Mouse (Mus musculus) midbrain, postnatal 0 days (tissue): ENCODE data around the gene Arl6ip4. TPM values are rescaled to one million over a fixed set of nuclear protein-coding genes. Genes with fewer than 3 reads are reported as not detected.

ENCODE experiments used
- ATAC-seq: fragments of 200-750 bp; cut with Nextera tagmentation; 2 replicates; pipeline ENCODE4 v1.8.0; 2017; ENCODE audit warnings: moderate number of reproducible peaks, mild to moderate bottlenecking, moderate TSS enrichment, moderate library complexity; ENCODE audit not compliant: low FRiP score
- DNase-seq: peaks from one replicate; pipeline ENCODE4 v3.0.0-alpha.2; 2015; ENCODE audit warnings: low spot score
- H3K27ac ChIP-seq: fragments of 300-500 bp; sonication (generic); 2 replicates; pipeline ENCODE4 v1.5.1; 2014; ENCODE audit warnings: low read depth, mild to moderate bottlenecking, low read length, mixed read lengths
- H3K27me3 ChIP-seq: fragments of 300-500 bp; sonication (generic); 2 replicates; pipeline ENCODE4 v1.6.1; 2014; ENCODE audit warnings: low read length, control low read depth, mixed read lengths; ENCODE audit not compliant: insufficient read depth
- H3K36me3 ChIP-seq: fragments of 300-500 bp; sonication (generic); 2 replicates; pipeline ENCODE4 v1.6.1; 2014; ENCODE audit warnings: low read length, control low read depth, mixed read lengths; ENCODE audit not compliant: insufficient read depth
- H3K4me1 ChIP-seq: fragments of 300-500 bp; sonication (generic); 2 replicates; pipeline ENCODE4 v1.6.1; 2014; ENCODE audit warnings: mild to moderate bottlenecking, control low read depth, antibody characterized with exemption, low read length, mixed read lengths; ENCODE audit not compliant: insufficient read depth
- H3K4me2 ChIP-seq: fragments of 300-500 bp; sonication (generic); 2 replicates; pipeline ENCODE4 v1.6.1; 2014; ENCODE audit warnings: low read depth, mild to moderate bottlenecking, low read length, mixed read lengths; ENCODE audit not compliant: poor library complexity, severe bottlenecking
- H3K4me3 ChIP-seq: fragments of 300-500 bp; sonication (generic); 2 replicates; pipeline ENCODE4 v1.5.1; 2014; ENCODE audit warnings: low read depth, mild to moderate bottlenecking, low read length, moderate library complexity
- H3K9ac ChIP-seq: fragments of 300-500 bp; sonication (generic); replicated peaks from 2 replicates; pipeline ENCODE4 v1.6.1; 2014; ENCODE audit warnings: mild to moderate bottlenecking, low read length, moderate library complexity, mixed read lengths; ENCODE audit not compliant: poor library complexity, severe bottlenecking
- H3K9me3 ChIP-seq: fragments of 300-500 bp; sonication (generic); 2 replicates; pipeline ENCODE4 v1.6.1; 2016; ENCODE audit warnings: low read length, control low read depth
- CTCF ChIP-seq: IDR thresholded peaks from 2 replicates; pipeline ENCODE4 v1.5.1; 2016; ENCODE audit warnings: antibody characterized with exemption, mild to moderate bottlenecking
- WGBS: fragments of 180-500 bp; shearing (Covaris S2); extraction: QIAGEN DNeasy Blood & Tissue Kit; methylation state at CpG from one replicate; pipeline ENCODE4 v1.1.7; 2014; 5-methylcytosine and 5-hydroxymethylcytosine counted together
- polyA plus RNA-seq: library from polyadenylated mRNA; unstranded; fragments of >200 nt; fragmentation: Nextera tagmentation; extraction: Ambion mirVana; gene quantifications from 2 replicates; pipeline ENCODE4 v1.2.1, GENCODE M21; 2015
- total RNA-seq: library from RNA; depleted of rRNA; stranded (reverse); fragments of >200 nt; gene quantifications from 2 replicates; pipeline ENCODE4 v1.2.3, GENCODE M21; 2014; rRNA removed

The Arl6ip4 gene
- total RNA-seq, result 40.8 and 47.3 TPM in 2 replicates
- 120 and 124 TPM in 2 replicates for polyA plus RNA-seq

- Histone ChIP-seq H3K4me3 (peak within 1 kb of the TSS; percentile 82), H3K9me3 (no peaks in the 10 kb centered on the region), H3K27ac (peak within 1 kb of the TSS; percentile 81), H3K4me2 (peak within 1 kb of the TSS; percentile 97), H3K27me3 (no peaks in the 10 kb centered on the region), H3K4me1 (peaks cover 16% of the 10 kb centered on the region), H3K9ac (peak within 1 kb of the TSS; percentile 90), H3K36me3 (peaks cover 43% of the 10 kb centered on the region)
- 2% methylated on average over 64 of the region's 64 CpGs for WGBS
- TF ChIP-seq CTCF, result no peak
- ATAC-seq (peak; percentile 28; the same call in 1 of the 2 replicates), DNase-seq (peak; percentile 82)
Observed at GRCm38 (mm10) chr5:124115990-124116845, at the start of gene Arl6ip4. TSS of gene Arl6ip4 (plus strand) at chr5:124116089.

DNA sequence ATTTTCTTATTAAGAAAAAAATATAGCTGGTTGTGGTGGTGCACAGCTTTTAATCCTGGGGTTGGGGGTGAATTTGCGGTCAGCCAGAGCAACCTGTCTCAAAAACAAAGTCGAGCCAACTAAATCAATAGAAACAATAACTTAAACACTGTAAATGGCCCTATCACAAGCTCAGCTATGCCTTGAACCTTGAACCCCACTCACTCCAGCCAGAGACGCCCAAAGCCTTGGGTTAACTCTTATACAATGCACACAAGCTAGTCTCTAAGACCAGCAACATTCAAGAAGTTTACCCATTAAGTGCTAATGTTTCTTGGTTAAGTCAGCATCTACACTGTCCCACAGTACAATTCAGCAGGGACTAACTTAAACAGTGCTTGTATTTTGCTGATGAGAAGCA is 46.2 kb upstream of the Arl6ip4 start:
- Histone ChIP-seq H3K27ac (no peak overlapping the region), H3K4me3 (no peak overlapping the region), H3K9ac (no peak overlapping the region), H3K4me1 (no peaks in the 10 kb centered on the region), H3K36me3 (peaks cover 16% of the 10 kb centered on the region; the same call in 1 of the 2 replicates), H3K4me2 (no peak overlapping the region), H3K9me3 (no peaks in the 10 kb centered on the region), H3K27me3 (no peaks in the 10 kb centered on the region)
- WGBS, result 80% methylated on average over 3 of the region's 3 CpGs
- ATAC-seq, result no peak
- DNase-seq, result no peak
- no peak for TF ChIP-seq CTCF

- no peak for TF ChIP-seq CTCF
- WGBS, result 46% methylated on average over 9 of the region's 9 CpGs
- Histone ChIP-seq H3K9me3 (no peaks in the 10 kb centered on the region), H3K4me2 (no peak overlapping the region), H3K9ac (no peak overlapping the region), H3K27ac (no peak overlapping the region), H3K27me3 (no peaks in the 10 kb centered on the region), H3K4me1 (no peaks in the 10 kb centered on the region), H3K36me3 (peaks cover 21% of the 10 kb centered on the region), H3K4me3 (no peak overlapping the region)
- no peak for ATAC-seq
- peak; percentile 48 for DNase-seq
Observed at GRCm38 (mm10) chr5:124073682-124074081, 42.2 kb upstream of the Arl6ip4 start.

- H3K36me3 ChIP-seq, result peaks cover 26% of the 10 kb centered on the region
- WGBS, result 69% methylated on average over 10 of the region's 10 CpGs
- TF ChIP-seq CTCF, result no peak
- H3K27me3 ChIP-seq, result no peaks in the 10 kb centered on the region
- DNase-seq (no peak), ATAC-seq (no peak)
- no peaks in the 10 kb centered on the region for H3K9me3 ChIP-seq
- no peak overlapping the region for H3K27ac ChIP-seq
- H3K9ac ChIP-seq, result no peak overlapping the region
- no peak overlapping the region for H3K4me3 ChIP-seq
- H3K4me2 ChIP-seq, result no peak overlapping the region
- no peaks in the 10 kb centered on the region for H3K4me1 ChIP-seq
Observed at GRCm38 (mm10) chr5:124074845-124075307, 41.0 kb upstream of the Arl6ip4 start.

- H3K9ac ChIP-seq, result no peak overlapping the region
- H3K36me3 ChIP-seq, result peaks cover 26% of the 10 kb centered on the region
- H3K9me3 ChIP-seq, result no peaks in the 10 kb centered on the region
- H3K4me2 ChIP-seq, result no peak overlapping the region
- DNase-seq, result no peak
- 75% methylated on average over 9 of the region's 9 CpGs for WGBS
- TF ChIP-seq CTCF, result no peak
- H3K27ac ChIP-seq, result no peak overlapping the region
- no peaks in the 10 kb centered on the region for H3K27me3 ChIP-seq
- H3K4me1 ChIP-seq, result no peaks in the 10 kb centered on the region
- no peak for ATAC-seq
- no peak overlapping the region for H3K4me3 ChIP-seq
Observed at GRCm38 (mm10) chr5:124075716-124076115, 40.2 kb upstream of the Arl6ip4 start.

GRCm38 (mm10) chr5:124076559-124076958 is 39.3 kb upstream of the Arl6ip4 start:
- ATAC-seq (no peak), DNase-seq (no peak)
- H3K27me3 ChIP-seq, result no peaks in the 10 kb centered on the region
- no peaks in the 10 kb centered on the region for H3K4me1 ChIP-seq
- 57% methylated on average over 9 of the region's 9 CpGs for WGBS
- no peaks in the 10 kb centered on the region for H3K9me3 ChIP-seq
- no peak overlapping the region for H3K4me2 ChIP-seq
- no peak overlapping the region for H3K9ac ChIP-seq
- TF ChIP-seq CTCF, result no peak
- no peak overlapping the region for H3K4me3 ChIP-seq
- H3K36me3 ChIP-seq, result peaks cover 22% of the 10 kb centered on the region
- H3K27ac ChIP-seq, result no peak overlapping the region
